Mouse (Mus musculus): ENCODE results near the gene Rbl1.

DNA sequence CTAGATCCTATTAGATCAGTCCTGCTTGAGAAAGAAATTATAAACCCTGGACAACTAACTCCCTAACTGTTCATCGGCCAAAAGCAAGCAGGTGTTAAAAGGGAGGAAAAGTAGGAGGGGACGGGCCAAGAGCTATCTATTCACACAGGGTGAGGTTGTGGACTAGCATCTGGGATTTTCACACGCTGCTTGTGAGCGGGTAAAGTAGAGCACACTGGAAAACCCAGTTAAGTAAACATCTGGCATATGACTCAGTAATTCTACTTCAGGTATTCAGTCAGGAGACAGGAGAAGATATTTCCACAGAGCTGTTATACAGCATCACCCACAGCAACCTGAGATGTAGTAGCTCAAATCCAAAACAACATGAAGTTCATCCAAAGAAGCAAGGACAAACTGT, 85.8 kb downstream of the Rbl1 start:
- TF ChIP-seq EP300 (optimal IDR thresholded peaks at IDR 0.05) (no peak), CTCF (IDR thresholded peaks at IDR 0.05; ENCODE audit: low read depth) (no peak)

Data from stomach, postnatal 0 days (tissue).